Mouse (Mus musculus) small intestine, adult 2 months (tissue): ENCODE measurements around the gene Cd55b.

Source experiments
- CTCF ChIP-seq: fragments of 200-500 bp; IDR thresholded peaks from 2 replicates; pipeline ENCODE4 v1.5.1; 2012; ENCODE audit warnings: low read depth, mild to moderate bottlenecking, control low read depth, inconsistent platforms, low read length, moderate library complexity, mixed read lengths; ENCODE audit not compliant: insufficient replicate concordance, insufficient read length; ENCODE audit errors: extremely low read depth
- POLR2A ChIP-seq: fragments of 200-500 bp; IDR thresholded peaks from 2 replicates; pipeline ENCODE4 v1.6.1; 2012; ENCODE audit warnings: low read depth, mild to moderate bottlenecking, control low read depth, inconsistent platforms, low read length, moderate library complexity

- TF ChIP-seq CTCF, result no peak
- TF ChIP-seq POLR2A, result no peak
Observed at GRCm38 (mm10) chr1:130470074-130470473, 47.3 kb upstream of the Cd55b start.
